Mouse (Mus musculus) liver, embryonic 14.5 days (tissue): ENCODE data around the gene Adh4. TPM values are rescaled to one million over a fixed set of nuclear protein-coding genes. Genes with fewer than 3 reads are reported as not detected.

ENCODE experiments used
- ATAC-seq: fragments of 200-750 bp; cut with Nextera tagmentation; 2 replicates; pipeline ENCODE4 v1.8.0; 2017; ENCODE audit warnings: moderate number of reproducible peaks, mild to moderate bottlenecking, moderate library complexity; ENCODE audit not compliant: insufficient read depth
- DNase-seq, 3 experiments: peaks; one replicate each; pipeline ENCODE4 v3.0.0-alpha.2; 2012 to 2013; ENCODE audit warnings: low read depth in 3 of 3, low spot score in 3 of 3
- H3K27ac ChIP-seq: fragments of 300-500 bp; sonication (generic); 2 replicates; pipeline ENCODE4 v1.5.1; 2014; ENCODE audit warnings: moderate library complexity, mild to moderate bottlenecking, control low read depth, inconsistent platforms
- H3K27me3 ChIP-seq: fragments of 300-500 bp; sonication (generic); 2 replicates; pipeline ENCODE4 v1.6.1; 2014; ENCODE audit warnings: mild to moderate bottlenecking, low read length, moderate library complexity; ENCODE audit not compliant: control insufficient read depth, insufficient read depth
- H3K36me3 ChIP-seq: fragments of 300-500 bp; sonication (generic); replicated peaks from 2 replicates; pipeline ENCODE4 v1.6.1; 2014; ENCODE audit warnings: low read depth; ENCODE audit not compliant: control insufficient read depth, insufficient read depth
- H3K4me1 ChIP-seq, 2 experiments: fragments of 200-500 bp in 1 of 2; fragments of 300-500 bp in 1 of 2; sonication (generic) in 1 of 2; replicated peaks; 2 replicates each; pipeline ENCODE4 v1.6.1; 2012 to 2014; ENCODE audit warnings: antibody characterized with exemption in 1 of 2, inconsistent platforms in 1 of 2, low read length in 1 of 2; ENCODE audit not compliant: control insufficient read depth in 2 of 2, insufficient read depth in 2 of 2
- H3K4me2 ChIP-seq: fragments of 300-500 bp; sonication (generic); 2 replicates; pipeline ENCODE4 v1.6.1; 2014; ENCODE audit warnings: low read depth, mild to moderate bottlenecking, control low read depth, moderate library complexity
- H3K4me3 ChIP-seq, 2 experiments: fragments of 200-500 bp in 1 of 2; fragments of 300-500 bp in 1 of 2; sonication (generic) in 1 of 2; 2 replicates each; pipeline ENCODE4 v1.5.1; 2012 to 2014; ENCODE audit warnings: low read depth in 2 of 2, low read length in 2 of 2, mild to moderate bottlenecking in 2 of 2, control low read depth in 1 of 2, inconsistent platforms in 1 of 2, moderate library complexity in 1 of 2; ENCODE audit not compliant: insufficient read depth in 1 of 2
- H3K9ac ChIP-seq: fragments of 300-500 bp; sonication (generic); replicated peaks from 2 replicates; pipeline ENCODE4 v1.6.1; 2014; ENCODE audit warnings: mild to moderate bottlenecking, control low read depth, moderate library complexity
- H3K9me3 ChIP-seq: fragments of 300-500 bp; sonication (generic); 2 replicates; pipeline ENCODE4 v1.6.1; 2016; ENCODE audit warnings: low read length, mixed read lengths; ENCODE audit not compliant: control insufficient read depth
- CTCF ChIP-seq: IDR thresholded peaks from 2 replicates; pipeline ENCODE4 v1.5.1; 2016; ENCODE audit warnings: antibody characterized with exemption, low read depth, control low read depth
- EP300 ChIP-seq: IDR thresholded peaks from 2 replicates; pipeline ENCODE4 v1.6.1; 2016; ENCODE audit warnings: antibody characterized with exemption, low read depth
- WGBS: fragments of 180-500 bp; shearing (Covaris S2); extraction: QIAGEN DNeasy Blood & Tissue Kit; methylation state at CpG from one replicate; pipeline ENCODE4 v1.1.7; 2014; ENCODE audit not compliant: insufficient replicate concordance; 5-methylcytosine and 5-hydroxymethylcytosine counted together
- polyA plus RNA-seq, 2 experiments: library from polyadenylated mRNA; depleted of rRNA in 1 of 2; stranded (reverse) in 1 of 2; unstranded in 1 of 2; fragments of >200 nt; fragmentation: Nextera tagmentation in 1 of 2; extraction: Ambion mirVana in 1 of 2; gene quantifications; 2 replicates each; pipeline versions ENCODE4 v1.2.1 to v1.2.3; 2012 to 2014

Gene Adh4
- polyA plus RNA-seq, 2 experiments = 0.04 to 0.13 TPM

GRCm38 (mm10) chr3:138454711-138455435, 39.6 kb downstream of the Adh4 start:
- Histone ChIP-seq H3K36me3 (peaks cover 30% of the 10 kb centered on the region), H3K4me1 (no peaks in the 10 kb centered on the region), H3K27ac (no peak overlapping the region), H3K9me3 (no peaks in the 10 kb centered on the region), H3K27me3 (no peaks in the 10 kb centered on the region), H3K4me3 (no peak overlapping the region), H3K9ac (no peak overlapping the region), H3K4me2 (no peak overlapping the region)
- WGBS = 81% methylated on average over 13 of the region's 13 CpGs
- TF ChIP-seq CTCF (no peak), EP300 (no peak)
- ATAC-seq (no peak), DNase-seq (no peak)

- 84% methylated on average over 3 of the region's 3 CpGs for WGBS
- DNase-seq (no peak), ATAC-seq (no peak)
- Histone ChIP-seq H3K27me3 (no peaks in the 10 kb centered on the region), H3K4me3 (no peak overlapping the region), H3K9me3 (no peaks in the 10 kb centered on the region), H3K27ac (no peak overlapping the region), H3K9ac (no peak overlapping the region), H3K36me3 (peaks cover 47% of the 10 kb centered on the region), H3K4me1 (no peaks in the 10 kb centered on the region), H3K4me2 (no peak overlapping the region)
- TF ChIP-seq CTCF = no peak
- no peak for TF ChIP-seq EP300
Measured at GRCm38 (mm10) chr3:138458441-138458840, 43.2 kb downstream of the Adh4 start.

GRCm38 (mm10) chr3:138460260-138460659, 45.0 kb downstream of the Adh4 start:
- H3K4me1 ChIP-seq = no peaks in the 10 kb centered on the region
- H3K27me3 ChIP-seq = no peaks in the 10 kb centered on the region
- 84% methylated on average over 13 of the region's 13 CpGs for WGBS
- no peak overlapping the region for H3K4me2 ChIP-seq
- DNase-seq (no peak), ATAC-seq (no peak)
- H3K27ac ChIP-seq = no peak overlapping the region
- H3K9me3 ChIP-seq = no peaks in the 10 kb centered on the region
- H3K4me3 ChIP-seq = no peak overlapping the region
- H3K9ac ChIP-seq = no peak overlapping the region
- peaks cover 51% of the 10 kb centered on the region for H3K36me3 ChIP-seq
- TF ChIP-seq EP300 (no peak), CTCF (peak; percentile 32; the same call in 1 of the 2 replicates)

GRCm38 (mm10) chr3:138461832-138462231, 46.6 kb downstream of the Adh4 start:
- TF ChIP-seq EP300 (no peak), CTCF (no peak)
- Histone ChIP-seq H3K4me2 (no peak overlapping the region), H3K9me3 (no peaks in the 10 kb centered on the region), H3K4me1 (no peaks in the 10 kb centered on the region), H3K36me3 (peaks cover 60% of the 10 kb centered on the region), H3K9ac (no peak overlapping the region), H3K27me3 (no peaks in the 10 kb centered on the region), H3K27ac (no peak overlapping the region), H3K4me3 (no peak overlapping the region)
- 74% methylated on average over 3 of the region's 3 CpGs for WGBS
- DNase-seq (no peak), ATAC-seq (no peak)

GRCm38 (mm10) chr3:138463137-138463536, 47.9 kb downstream of the Adh4 start:
- Histone ChIP-seq H3K36me3 (peaks cover 61% of the 10 kb centered on the region), H3K9me3 (no peaks in the 10 kb centered on the region), H3K4me1 (no peaks in the 10 kb centered on the region), H3K27ac (no peak overlapping the region), H3K9ac (no peak overlapping the region), H3K4me3 (no peak overlapping the region), H3K4me2 (no peak overlapping the region), H3K27me3 (no peaks in the 10 kb centered on the region)
- ATAC-seq (peak; percentile 33; the same call in 1 of the 2 replicates), DNase-seq (no peak)
- TF ChIP-seq CTCF (peak; percentile 74), EP300 (no peak)
- 68% methylated on average over 2 of the region's 2 CpGs for WGBS
